Mouse (Mus musculus): Measurements from ENCODE around the gene Atxn2.

GRCm38 (mm10) chr5:121808202-121808601 is 97.1 kb downstream of the Atxn2 start:
- TF ChIP-seq CTCF (IDR thresholded peaks at IDR 0.05; ENCODE audit: insufficient read depth, low read depth, low read length) (no peak), POLR2A (IDR thresholded peaks at IDR 0.05; ENCODE audit: insufficient read depth, low read depth, low read length) (no peak)
